Mouse (Mus musculus): ENCODE results near the gene Stxbp3.
"Not testable (repeated sequence)": the region's sequence is repeated elsewhere in the genome, so short reads cannot be mapped to it uniquely, and the experiment has no call there.

Stxbp3 gene

DNA sequence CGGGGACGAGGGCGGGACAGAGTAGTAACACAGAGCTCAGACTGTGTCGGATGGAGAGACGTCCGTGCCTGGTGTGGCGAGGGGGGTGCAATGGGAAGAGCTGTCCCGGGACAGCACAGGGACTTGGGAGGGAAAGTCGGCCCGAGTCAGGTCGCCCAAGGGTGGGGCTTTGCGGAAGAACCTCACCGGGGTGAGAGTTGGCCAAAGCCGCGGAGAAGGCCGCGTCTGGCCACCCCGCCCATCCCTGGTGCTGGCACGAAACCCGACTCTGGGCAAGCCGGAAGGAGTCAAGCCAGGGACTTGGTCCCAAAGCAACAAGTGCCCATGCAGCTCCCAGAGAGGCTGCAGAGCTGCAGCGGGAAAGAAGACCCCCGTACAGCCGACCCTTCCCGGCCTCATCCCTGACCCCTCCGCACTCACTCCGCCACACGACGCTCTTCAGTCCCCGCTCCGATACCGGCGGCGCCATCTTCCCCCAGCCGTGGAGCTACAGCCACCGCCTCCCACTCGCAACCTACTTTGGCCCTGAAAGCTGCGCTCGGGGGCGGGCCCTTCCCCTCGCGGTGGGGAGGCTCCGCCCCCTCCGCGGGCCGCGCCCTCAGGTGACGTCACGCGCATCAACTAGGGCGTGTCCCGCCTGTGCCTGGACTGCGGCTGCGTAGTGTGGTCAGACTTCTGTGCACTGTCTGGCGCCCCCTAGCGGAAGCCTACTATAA lies at the start of gene Stxbp3:
Gene Stxbp3, minus strand, starts transcription at position 527 of the 716 bp plus-strand sequence.
- peak; percentile 99 for DNase-seq

DNA sequence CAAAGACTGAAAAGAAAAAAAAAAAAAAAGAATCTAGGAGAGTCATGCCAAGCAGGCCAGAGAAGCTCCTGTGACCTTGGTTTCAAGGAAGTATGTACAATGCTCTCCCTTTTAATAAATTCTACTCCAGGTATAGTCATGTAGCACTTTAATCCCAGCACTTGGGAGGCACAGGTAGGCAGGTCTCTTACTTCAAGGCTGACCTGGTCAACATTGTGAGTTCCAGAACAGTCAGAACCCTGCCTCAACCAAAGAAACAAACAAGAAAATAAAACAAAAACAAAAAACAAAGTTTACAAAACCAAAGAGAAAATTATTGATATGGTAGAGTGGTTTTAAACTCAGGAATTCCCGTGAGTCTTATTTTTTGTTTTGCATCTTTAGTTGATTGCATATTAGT lies 49.6 kb upstream of the Stxbp3 start, which contains the start of gene Fndc7:
Gene Fndc7, minus strand, starts transcription at position 101 of the 400 bp plus-strand sequence.
- DNase-seq: no peak

DNA sequence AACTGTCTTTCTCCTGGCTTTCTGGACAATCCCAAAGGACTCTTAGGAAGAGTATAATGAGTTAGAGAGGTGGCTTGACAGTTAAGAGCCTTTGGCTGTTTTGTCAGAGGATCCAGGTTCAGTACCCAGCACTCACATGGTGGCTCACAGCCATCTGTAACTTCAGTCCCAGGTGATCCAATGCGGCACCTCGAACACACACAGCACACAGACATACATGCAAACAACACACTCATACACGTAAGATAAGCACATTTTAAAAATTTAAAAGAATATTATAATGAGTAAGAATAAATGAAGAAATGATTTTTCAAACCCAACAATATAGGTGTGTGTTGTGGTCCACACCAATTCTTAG lies 47.3 kb upstream of the Stxbp3 start:
- no peak for DNase-seq

DNA sequence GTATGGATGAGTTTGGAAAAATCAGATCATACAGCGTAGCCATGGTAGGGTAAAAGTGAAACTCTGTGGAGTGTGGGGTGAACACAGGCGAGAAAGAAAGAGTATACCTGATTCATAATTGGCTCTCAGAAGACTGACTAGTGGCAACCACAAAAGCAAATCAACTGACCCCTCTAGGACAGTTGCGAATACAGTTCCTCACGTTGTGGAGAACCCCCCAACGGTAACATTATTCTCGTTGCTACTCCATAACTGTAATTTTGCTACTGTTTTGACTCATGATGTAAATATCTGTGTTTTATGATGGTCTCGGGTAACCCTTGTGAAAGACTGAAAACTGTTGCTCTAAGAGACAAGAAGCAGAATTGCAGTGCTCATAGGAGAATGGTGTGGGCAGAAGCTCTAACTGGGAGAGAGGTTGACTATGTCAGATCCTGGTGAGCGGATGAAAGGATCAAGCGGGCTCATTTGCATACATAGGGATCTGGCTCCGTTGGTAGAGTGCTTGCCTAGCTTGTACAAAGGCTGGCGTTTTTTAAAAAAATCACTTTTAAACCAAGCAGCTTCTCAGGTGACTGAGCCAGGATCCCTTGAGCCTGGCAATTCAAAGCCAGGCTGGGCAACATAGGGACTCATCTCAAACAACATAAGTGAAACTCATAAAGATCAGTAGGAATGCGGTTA lies 46.8 kb upstream of the Stxbp3 start:
- no peak for DNase-seq

DNA sequence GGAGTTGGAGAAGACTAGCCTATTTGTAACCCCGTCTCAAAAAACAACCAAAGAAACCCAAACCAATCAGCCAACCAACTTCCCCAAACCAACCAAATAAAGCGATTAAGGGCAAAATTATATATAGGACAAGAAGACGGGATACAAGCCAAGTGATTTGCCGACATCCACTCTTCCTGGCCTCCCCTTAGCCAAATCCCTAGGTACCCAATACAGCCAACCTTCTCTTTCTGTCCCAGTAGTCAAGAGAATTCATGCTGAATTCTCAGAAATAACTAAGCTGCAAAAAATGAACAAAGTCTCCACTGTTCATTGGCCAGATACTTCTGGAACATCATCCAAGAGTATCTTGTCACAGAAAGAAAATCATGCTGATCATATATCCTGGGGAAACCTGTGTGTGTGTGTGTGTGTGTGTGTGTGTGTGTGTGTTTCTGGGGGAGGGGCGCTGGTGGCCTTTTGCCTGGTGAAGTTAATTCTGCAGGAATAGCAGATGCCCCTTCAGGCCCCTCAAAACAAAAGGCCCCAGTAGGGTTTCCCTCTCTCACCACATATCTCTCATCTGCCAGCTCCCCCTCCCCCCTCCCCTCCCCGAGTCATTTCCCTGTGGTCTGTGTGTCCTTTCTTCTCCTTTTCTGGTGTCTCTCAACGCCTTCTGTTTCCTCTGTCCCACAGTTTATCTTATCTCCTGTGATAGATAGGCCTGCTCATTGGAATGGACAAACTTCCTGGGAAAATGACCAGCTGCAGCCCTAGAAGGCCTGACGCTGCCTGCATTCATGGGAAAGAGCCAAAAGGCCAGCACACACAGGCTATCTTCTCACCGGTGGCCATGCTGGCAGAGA lies 45.6 kb upstream of the Stxbp3 start:
- no peak for DNase-seq

DNA sequence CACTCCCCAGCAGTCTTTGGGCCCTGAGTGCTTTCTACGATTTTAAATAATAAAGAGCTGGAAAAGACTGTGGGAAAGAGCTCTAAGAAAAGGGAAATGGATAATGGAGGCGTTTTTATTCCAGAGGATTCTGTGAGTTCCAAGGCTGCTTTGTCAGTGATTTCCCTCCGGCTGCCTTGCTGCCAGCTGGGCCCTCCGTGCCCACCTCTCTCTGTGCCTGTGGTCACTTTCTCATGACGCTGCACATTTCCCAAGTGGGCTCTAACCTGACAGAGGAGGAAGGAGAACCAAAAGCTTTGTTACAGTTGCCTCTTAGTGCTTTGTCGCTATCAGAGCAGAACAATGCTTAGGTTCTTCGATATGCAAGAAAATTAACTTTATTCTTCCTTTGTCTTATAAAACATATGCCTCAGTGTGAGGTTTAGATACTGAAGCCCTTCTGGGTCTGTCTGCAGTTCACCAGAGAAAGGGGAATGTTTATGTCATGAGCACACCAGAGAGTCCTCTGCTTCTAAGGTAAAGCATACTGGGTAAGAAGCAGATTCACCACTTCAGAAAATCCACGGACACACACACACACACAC lies 44.5 kb upstream of the Stxbp3 start:
- no peak for DNase-seq

DNA sequence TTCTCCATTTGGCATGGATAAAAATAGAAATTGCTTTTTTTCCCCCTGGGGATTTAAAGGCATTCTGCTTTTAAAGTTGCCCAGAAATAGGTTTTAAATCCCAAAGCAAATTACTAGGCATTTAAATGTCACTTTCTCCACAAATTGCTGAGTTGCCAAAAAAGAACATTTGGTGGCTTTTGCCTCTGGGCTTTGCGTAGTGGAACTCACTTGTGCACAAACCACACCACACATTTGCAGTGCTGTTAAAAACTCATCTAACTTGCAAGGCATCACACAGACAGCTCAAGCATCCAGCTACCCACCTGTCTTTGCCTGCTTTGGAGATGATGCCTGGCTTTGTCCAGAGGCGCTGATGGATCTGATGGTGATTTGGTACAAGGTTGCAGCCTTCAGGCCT lies 42.7 kb upstream of the Stxbp3 start:
- DNase-seq: no peak

DNA sequence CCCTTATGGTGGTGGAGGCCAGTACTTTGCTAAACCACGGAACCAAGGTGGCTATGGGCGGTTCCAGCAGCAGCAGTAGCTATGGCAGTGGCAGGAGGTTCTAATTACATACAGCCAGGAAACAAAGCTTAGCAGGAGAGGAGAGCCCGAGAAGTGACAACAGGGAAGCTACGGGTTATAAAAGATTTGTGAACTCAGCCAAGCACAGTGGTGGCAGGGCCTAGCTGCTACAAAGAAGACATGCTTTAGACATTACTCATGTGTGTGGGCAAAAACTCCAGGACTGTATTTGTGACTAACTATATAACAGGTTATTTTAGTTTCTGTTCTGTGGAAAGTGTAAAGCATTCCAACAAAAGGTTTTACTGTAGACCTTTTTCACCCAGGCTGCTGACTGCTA lies 41.5 kb upstream of the Stxbp3 start:
- not testable (repeated sequence) for DNase-seq

DNA sequence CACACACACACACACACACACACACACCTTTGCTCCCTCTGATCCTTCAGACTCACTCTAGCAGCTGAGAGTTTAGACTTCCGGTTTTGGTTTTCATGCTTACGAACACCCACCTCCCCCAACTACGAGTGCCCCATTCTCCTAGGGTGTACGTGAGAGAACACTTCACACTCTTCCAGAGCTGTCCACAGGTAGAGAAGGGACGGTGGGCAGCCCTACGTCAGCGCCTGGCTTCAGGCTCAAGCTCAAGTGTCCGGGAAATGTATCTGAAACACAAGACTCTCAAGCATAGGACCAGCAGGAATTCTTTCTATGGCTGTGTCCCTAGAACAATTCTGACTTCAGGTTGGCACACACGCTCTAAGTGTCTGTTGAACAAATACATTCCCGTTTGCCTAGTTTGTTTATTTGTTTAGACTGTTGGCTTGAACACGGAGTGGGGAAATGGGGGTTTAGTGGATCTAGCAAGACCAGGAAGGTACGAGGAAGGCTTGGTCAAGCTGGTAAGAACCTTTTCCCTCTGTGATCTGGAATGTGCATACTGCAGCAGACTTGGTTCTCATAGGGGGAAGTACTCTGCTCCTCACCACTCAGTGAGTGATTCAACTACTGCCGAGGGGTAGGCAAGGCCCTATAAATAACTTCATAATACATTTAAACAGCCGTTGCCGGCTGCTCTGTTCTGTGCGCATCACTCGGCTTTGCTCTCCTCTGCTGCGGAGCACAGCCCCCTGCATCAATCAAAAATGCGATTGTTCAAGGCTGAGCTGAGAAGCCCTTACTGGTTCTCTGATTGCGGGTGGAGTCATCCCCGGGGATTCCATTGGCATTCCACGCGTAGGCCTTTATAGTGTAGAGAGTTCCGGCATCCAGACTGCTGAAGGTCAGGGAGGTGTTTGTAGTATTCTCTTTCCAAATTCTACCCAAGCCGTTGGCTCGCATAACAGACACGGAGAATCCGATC lies 40.5 kb upstream of the Stxbp3 start:
- DNase-seq: peak; percentile 47

DNA sequence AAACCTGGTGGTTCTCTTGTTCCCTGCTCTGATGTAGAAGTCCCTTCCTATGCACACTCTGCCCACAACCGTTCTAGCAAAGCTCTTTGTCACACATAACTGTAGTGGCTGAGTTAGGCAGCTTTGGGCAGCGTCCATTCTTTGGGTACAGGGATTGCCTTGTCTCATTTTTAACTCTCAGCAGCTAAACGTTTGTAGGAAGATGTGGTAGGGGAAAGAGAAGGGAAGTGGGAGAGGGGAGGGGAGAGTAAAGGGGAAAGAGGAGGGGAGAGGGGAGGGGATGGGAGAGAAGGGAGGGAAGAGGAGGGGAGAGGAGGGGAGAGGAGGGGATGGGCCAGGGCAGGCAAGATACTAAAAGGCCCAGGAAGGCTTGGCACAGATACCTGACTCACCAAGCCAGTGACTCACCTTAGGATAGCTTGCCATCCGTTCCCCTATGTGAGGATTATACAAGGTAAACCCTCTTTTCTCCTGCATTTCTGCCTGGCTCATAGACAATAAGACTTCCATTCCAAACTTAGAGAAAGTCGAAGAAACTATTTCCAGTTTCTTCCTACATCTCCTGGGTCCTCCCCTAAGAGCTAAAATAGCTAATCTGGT lies 39.6 kb upstream of the Stxbp3 start:
- no peak for DNase-seq

DNA sequence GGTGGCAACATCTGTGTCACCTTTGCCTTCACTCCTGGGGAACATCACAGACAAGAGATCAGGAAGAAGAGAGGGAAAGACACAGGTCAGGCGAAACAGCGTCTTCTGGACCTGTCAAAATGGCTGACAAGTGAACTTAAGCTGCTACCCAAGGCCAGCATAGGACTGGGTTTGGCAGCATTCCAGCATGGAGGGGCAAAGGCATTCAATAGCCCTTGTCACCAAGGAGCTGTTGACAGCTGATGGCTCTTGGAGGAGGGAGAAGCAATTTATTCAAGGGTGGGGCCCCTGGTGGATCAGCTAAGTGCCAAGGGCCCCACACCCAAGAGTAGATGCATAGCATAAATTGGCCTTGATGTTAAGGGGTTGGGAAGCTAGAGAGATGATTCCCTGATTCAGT lies 38.8 kb upstream of the Stxbp3 start:
- no peak for DNase-seq

DNA sequence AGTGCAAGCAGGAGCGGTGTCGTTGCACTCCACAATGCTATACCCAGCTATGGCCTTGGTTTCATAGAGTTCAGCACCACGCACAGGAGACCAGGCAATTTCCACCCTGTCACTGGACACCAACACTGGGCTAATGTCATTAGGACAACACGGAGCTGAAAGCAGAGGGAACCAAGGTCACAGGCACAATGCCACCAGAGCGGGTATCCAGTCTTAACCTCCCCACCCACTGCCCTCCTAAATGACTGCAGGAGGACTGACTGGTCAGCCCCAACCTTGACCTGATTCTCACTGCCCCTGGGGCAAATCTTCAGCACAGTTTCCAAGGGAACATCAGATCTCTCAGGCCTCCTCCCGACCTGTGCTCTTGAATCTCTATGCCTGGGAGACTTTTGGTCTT lies 30.3 kb upstream of the Stxbp3 start:
- DNase-seq: no peak

DNA sequence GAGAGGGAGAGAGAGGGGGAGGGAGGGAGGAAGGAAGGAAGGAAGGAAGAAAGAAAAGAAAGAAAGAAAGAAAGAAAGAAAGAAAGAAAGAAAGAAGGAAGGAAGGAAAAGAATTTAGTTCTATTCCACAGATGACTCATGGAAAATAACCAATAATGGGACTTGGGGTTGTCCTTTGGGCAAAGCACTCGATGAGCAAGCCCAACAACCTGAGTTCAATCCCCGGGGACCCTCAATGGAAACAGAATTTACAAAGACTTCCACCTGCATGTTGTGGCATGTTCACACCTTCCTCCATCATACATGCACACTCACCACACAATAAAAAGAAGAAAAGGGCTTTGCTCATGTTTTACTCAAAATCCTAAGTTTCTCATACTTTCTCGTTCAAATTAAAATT lies 27.1 kb upstream of the Stxbp3 start:
- DNase-seq: no peak

DNA sequence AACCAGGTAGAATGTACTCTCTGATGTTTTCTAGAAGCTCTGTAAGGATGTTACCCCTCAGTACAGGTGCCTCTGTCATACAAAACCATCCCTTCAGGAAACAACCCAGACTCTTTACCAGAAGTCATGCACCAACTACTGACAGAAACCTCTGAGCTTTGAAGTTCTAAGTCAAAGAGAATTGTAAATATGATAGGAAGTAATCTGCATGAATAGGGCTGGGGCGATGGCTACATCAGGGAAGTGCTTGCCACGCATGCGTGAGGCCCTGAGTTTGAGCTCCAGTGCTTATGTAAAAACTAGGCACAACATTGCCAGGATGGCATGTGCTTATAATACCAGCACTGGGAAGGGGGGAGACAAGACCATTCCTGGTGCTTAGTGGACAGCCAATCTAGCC lies 25.4 kb upstream of the Stxbp3 start:
- no peak for DNase-seq

DNA sequence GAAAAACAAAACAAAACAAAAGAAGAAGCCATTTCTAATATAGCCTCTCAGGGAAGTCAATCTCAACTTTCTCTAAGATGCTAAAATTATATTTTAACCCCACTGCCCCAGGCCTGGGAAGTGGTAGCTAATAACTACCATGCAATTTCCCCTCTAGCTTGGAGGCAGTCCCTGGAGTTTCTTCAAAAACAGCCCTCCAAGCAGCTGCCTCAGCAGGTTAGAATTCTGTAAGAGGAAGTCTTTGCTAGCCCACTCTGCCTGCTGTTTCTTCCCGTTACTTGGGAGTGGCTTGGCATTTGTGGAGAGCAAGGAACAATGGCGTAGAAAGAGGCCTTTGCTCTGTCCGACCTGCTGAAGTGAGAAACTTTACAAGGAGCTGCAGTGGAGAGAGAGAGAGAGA lies 24.8 kb upstream of the Stxbp3 start:
- DNase-seq: no peak

DNA sequence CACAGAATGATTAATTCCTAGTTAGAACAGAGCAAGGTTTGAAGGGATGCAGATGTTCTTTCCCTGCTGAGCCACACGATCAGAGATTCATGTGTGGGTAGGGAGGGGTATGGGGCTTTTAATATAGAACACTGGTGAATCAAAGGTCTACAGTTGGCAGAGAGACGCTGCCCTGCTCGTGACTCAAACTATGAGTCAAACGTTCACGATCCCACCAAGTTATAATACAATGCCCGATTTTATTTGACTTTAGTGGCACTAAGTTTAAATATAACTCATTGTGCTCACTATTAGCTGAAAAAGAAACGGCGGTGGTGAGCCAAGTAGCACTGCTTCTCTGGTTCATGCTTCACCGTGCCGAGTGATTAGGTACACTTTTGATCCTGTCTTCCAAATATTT lies 22.8 kb upstream of the Stxbp3 start:
- no peak for DNase-seq

DNA sequence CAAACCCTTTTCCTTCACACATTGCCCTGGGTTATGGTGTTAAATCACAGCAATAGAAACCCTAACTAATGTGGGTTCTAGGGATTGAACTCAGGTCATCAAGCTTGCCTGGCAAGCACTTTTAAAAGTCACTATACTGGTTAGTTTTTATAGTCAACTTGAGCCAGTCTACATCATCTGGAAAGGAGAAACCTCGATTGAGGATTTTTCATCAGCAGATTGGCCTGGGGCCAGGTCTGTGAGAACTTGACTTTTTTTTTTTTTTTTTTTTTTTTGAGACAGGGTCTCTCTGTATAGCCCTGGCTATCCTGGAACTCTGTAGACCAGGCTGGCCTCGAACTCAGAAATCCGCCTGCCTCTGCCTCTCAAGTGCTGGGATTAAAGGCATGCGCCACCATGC lies 22.0 kb upstream of the Stxbp3 start:
- DNase-seq: peak; percentile 9

DNA sequence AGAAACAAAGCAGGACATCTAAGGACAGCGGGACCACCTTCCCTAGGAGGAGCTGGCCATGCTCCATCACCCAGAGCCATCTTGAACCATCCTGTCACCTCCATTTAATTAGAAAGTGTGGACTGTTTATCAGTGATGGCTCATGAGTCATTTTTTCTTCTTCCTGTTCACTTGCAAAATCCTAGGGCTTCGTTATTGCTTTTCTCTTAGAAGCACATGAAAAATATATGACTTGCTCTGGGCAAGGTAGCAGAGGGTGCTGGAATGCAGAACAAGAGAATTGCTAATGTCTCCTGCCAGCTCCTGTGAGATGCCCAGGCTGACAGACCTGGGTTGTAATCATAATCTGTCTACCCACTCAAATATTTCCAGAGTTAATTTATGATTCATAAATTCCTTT lies 20.5 kb upstream of the Stxbp3 start:
- no peak for DNase-seq

DNA sequence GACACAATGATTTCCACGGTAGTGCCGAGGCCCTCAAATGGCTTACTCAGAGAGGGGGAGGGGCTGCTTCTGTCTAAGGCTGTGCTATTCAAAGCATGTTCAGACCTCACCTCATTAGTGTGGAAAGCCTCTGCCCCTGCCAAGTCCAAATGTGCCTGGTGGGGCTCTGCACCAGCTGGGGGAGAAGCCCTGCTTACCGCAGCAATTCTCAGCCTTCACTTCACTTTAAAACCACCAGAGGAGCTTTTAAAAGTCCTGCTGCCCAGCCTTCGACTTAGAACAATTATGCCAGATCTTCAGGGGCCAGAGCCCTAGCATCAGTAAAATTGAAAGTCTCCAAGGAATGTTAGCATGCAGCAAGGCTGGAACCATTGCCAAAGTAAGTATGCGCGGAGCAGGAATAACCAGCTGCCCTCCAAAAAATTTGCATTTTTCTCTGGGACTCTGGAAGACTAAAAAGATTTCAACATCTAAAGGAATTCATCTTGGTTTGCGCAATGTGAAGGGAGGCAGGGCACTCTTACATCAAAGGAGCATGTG lies 18.0 kb upstream of the Stxbp3 start:
- DNase-seq: peak; percentile 52

DNA sequence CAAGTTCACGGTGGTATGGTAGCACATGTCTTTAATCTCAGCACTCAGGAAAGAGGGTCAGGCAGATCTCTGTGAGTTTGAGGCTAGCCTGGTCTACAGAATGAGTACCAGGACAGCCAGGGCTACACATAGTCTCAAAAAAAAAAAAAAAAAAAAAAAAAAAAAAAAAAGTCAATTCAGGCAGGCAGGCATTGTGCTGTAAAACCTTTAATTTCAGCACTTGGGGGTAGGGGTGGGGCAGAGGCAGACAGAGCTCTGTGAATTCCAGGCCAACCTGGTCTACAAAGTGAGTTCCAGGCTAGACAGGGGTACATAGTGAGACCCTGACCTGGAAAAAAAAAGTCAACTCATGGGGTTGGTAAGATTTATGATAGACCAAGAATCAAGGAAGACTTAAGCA lies 17.4 kb upstream of the Stxbp3 start:
- DNase-seq: no peak

DNA sequence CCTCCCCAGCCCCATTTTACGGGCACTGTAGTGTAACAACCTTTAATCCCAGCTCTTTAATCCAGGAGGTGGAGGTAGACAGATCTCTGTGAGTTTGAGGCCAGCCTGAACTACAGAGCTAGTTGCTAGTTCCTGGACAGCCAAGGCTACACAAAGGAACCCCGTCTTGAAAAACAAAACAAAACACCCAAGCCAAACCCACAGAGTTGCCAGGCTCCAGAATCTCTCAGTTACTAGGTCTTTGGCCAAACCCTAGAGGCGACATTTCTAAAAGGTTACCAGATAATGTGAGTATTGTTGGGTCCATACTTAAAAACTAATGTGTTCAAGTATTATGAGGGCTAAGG lies 16.8 kb upstream of the Stxbp3 start:
- no peak for DNase-seq
